Mouse (Mus musculus) heart, embryonic 14.5 days (tissue): Measurements from ENCODE around the gene Gm525. TPM values are rescaled to one million over a fixed set of nuclear protein-coding genes. Genes with fewer than 3 reads are reported as not detected.
A peak's percentile ranks its signal among the peaks of the same experiment; 100 is the strongest.

Experiments used
- ATAC-seq: fragments of 200-750 bp; cut with Nextera tagmentation; 2 replicates; pipeline ENCODE4 v1.8.0; 2017; ENCODE audit warnings: low read depth, moderate TSS enrichment; ENCODE audit not compliant: insufficient number of reproducible peaks, insufficient read depth, low FRiP score
- H3K27ac ChIP-seq, 2 experiments: fragments of 200-500 bp in 1 of 2; fragments of 300-500 bp in 1 of 2; sonication (generic) in 1 of 2; replicated peaks in 1 of 2; 2 replicates each; pipeline ENCODE4 v1.5.1; 2012 to 2014; ENCODE audit warnings: low read depth in 2 of 2, low read length in 2 of 2, control low read depth in 1 of 2, mild to moderate bottlenecking in 1 of 2, mixed read lengths in 1 of 2; ENCODE audit not compliant: control insufficient read depth in 1 of 2, insufficient read depth in 1 of 2
- H3K27me3 ChIP-seq: fragments of 300-500 bp; sonication (generic); 2 replicates; pipeline ENCODE4 v1.6.1; 2014; ENCODE audit warnings: mild to moderate bottlenecking, low read length, control low read depth; ENCODE audit not compliant: control insufficient read depth, insufficient read depth
- H3K36me3 ChIP-seq: fragments of 300-500 bp; sonication (generic); 2 replicates; pipeline ENCODE4 v1.6.1; 2014; ENCODE audit warnings: mild to moderate bottlenecking, control low read depth, low read length, mixed read lengths; ENCODE audit not compliant: control insufficient read depth, insufficient read depth
- H3K4me1 ChIP-seq, 2 experiments: fragments of 200-500 bp in 1 of 2; fragments of 300-500 bp in 1 of 2; sonication (generic) in 1 of 2; 2 replicates each; pipeline ENCODE4 v1.6.1; 2012 to 2014; ENCODE audit warnings: low read length in 2 of 2, control low read depth in 1 of 2, mixed read lengths in 1 of 2; ENCODE audit not compliant: control insufficient read depth in 2 of 2, insufficient read depth in 2 of 2
- H3K4me2 ChIP-seq: fragments of 300-500 bp; sonication (generic); 2 replicates; pipeline ENCODE4 v1.6.1; 2014; ENCODE audit warnings: mild to moderate bottlenecking, low read length
- H3K4me3 ChIP-seq, 2 experiments: fragments of 200-500 bp in 1 of 2; fragments of 300-500 bp in 1 of 2; sonication (generic) in 1 of 2; 2 replicates each; pipeline ENCODE4 v1.5.1; 2012 to 2014; ENCODE audit warnings: low read length in 2 of 2, mild to moderate bottlenecking in 2 of 2, control low read depth in 1 of 2, low read depth in 1 of 2, moderate library complexity in 1 of 2; ENCODE audit not compliant: control insufficient read depth in 1 of 2, insufficient read depth in 1 of 2
- H3K9ac ChIP-seq: fragments of 300-500 bp; sonication (generic); 2 replicates; pipeline ENCODE4 v1.6.1; 2014; ENCODE audit warnings: mild to moderate bottlenecking, low read length
- H3K9me3 ChIP-seq: fragments of 300-500 bp; sonication (generic); 2 replicates; pipeline ENCODE4 v1.6.1; 2016; ENCODE audit warnings: low read length, control low read depth; ENCODE audit not compliant: control insufficient read depth
- WGBS: fragments of 180-500 bp; shearing (Covaris S2); extraction: QIAGEN DNeasy Blood & Tissue Kit; methylation state at CpG from one replicate; pipeline ENCODE4 v1.1.7; 2014; 5-methylcytosine and 5-hydroxymethylcytosine counted together
- polyA plus RNA-seq: library from polyadenylated mRNA; unstranded; fragments of >200 nt; fragmentation: Nextera tagmentation; extraction: Ambion mirVana; gene quantifications from 2 replicates; pipeline ENCODE4 v1.2.1, GENCODE M21; 2014

The Gm525 gene
- polyA plus RNA-seq, 1 experiment from 2014 or later = not detected

DNA sequence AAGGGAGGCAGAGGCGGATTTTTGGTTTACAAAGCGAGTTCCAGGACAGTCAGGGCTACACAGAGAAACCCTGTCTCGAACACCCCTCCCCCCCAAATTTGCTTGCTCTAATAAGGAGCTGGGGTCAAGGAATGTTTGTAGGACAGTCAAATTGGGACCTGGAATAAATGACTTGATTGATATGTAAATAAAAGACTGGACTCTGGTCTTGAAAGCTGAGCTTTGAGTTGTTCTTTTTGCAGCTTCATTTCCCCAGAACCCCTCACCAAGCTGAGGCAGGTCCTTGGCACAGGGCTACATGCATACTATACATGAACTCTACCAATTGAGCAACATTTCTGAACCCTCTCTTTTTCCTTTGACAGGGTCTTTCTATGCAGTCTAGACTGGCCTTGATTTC is 27.6 kb upstream of the Gm525 start:
- Histone ChIP-seq H3K9me3 (no peaks in the 10 kb centered on the region; the same call in 1 of the 2 replicates), H3K36me3 (peaks cover 95% of the 10 kb centered on the region), H3K27me3 (no peaks in the 10 kb centered on the region), H3K4me3 (no peak overlapping the region), H3K4me2 (no peak overlapping the region), H3K9ac (no peak overlapping the region), H3K4me1 (no peaks in the 10 kb centered on the region), H3K27ac (no peak overlapping the region)
- no peak for ATAC-seq
- 89% methylated on average over 3 of the region's 3 CpGs for WGBS

DNA sequence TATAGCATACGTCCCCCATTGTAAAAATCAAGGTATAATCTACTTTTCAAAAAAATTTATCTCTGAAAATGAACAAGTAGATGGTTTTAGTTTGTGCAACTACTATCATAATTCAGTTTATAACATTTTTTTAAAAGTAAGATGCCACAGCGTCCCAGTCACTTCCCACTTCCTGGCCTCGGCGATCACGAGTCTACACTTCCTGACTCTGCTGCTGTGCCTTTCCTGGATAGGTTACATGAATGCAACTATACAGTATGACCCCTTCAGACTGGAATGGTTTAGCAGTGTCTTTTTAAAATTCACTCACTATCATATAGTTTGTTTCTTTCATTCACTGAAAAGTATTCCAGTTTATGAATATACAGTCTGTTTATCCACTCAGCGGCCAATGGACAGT is 21.9 kb upstream of the Gm525 start:
- peaks cover 70% of the 10 kb centered on the region for H3K36me3 ChIP-seq
- H3K9ac ChIP-seq = no peak overlapping the region
- WGBS = 78% methylated on average over 6 of the region's 6 CpGs
- ATAC-seq = no peak
- no peak overlapping the region for H3K4me2 ChIP-seq
- H3K4me3 ChIP-seq = no peak overlapping the region
- peaks cover 4 to 15% of the 10 kb centered on the region in 2 experiments for H3K4me1 ChIP-seq
- H3K9me3 ChIP-seq = no peaks in the 10 kb centered on the region
- no peaks in the 10 kb centered on the region for H3K27me3 ChIP-seq
- H3K27ac ChIP-seq = no peak overlapping the region

DNA sequence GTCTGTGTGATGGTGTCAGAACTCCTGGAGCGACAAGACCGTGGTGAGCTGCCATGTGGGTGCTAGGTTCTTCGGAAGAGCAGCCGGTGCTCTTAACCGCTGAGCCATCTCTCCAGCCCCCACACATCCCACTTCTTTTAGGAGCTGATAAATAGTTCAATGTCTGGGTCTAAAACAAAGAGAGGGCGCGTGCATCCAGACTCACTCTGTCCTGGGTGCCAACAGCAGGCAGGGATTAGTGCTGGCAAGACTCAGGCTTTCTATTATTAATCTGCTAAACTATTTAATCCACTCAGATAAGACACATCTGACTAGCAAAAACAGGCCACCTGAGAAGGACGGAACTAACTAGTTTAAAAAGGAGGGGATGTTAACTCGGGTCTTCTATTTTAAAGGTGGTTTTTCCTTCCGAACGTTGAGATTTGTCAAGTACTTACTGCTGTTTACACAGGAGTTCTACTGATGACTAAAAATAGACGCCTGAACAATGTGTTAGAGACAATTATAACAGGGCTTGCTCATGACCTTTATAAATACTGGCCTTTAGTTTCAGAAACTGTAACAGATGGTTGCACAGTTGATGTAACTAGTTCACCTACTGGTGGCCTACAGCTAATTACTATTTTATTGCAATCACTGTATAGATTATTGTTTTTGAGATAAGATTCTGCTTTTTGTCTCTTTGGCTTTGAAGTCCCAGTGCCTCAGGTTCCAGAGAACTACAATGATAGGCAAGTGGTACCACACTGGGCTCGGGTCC is 17.5 kb upstream of the Gm525 start:
- no peaks in the 10 kb centered on the region for H3K9me3 ChIP-seq
- peak overlapping the region; percentile 41 for H3K4me2 ChIP-seq
- H3K9ac ChIP-seq = peak overlapping the region; percentile 45
- H3K27me3 ChIP-seq = no peaks in the 10 kb centered on the region
- peak overlapping the region; percentile 86 to 87 for H3K27ac ChIP-seq
- H3K4me3 ChIP-seq = no peak overlapping the region
- peaks cover 30% of the 10 kb centered on the region for H3K36me3 ChIP-seq
- no peak for ATAC-seq
- H3K4me1 ChIP-seq = peaks cover 12 to 36% of the 10 kb centered on the region in 2 experiments
- WGBS = 32% methylated on average over 13 of the region's 13 CpGs

DNA sequence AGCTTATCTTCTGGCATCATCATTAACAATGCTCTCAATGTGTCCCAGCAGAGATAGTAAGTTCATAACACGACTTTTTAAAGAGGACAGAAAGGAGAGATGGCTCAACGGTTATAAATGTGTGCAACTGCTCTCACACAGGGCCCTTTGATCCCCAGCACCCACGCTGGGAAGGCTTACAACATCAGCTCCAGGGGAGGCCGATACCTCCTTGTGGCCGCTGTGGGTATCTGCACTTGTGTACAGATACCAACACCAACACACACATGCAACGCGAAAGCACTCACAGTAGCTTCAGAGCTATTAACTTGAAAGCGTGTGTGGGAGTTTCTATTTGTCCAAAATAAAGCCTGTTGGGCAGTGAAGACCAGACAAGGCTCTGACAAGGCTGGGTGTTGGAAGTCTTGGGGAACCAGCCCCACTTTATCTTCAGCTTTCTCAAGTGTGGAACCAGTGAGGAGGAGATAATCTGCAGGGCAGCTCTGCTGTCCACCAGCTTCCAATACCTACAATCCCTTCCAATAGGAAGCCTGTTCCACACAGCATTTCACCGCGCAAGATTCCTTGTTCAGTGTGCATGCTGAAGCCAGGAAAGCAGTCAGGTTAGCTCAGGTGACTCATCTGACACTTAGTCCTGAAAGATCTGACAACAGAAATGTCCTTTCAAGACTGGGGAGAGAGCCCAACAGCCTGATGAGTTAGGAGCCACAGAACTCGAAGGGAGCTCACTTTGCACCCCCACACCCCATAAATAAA is 14.9 kb upstream of the Gm525 start:
- Histone ChIP-seq H3K27me3 (no peaks in the 10 kb centered on the region), H3K9ac (peak overlapping the region; percentile 93), H3K4me3 (peak overlapping the region; percentile 55 to 87), H3K27ac (no peak overlapping the region; a peak in 1 of 4 replicates), H3K9me3 (no peaks in the 10 kb centered on the region), H3K4me2 (peak overlapping the region; percentile 88), H3K36me3 (peaks cover 14% of the 10 kb centered on the region), H3K4me1 (peaks cover 12 to 36% of the 10 kb centered on the region in 2 experiments)
- WGBS = 66% methylated on average over 11 of the region's 11 CpGs
- ATAC-seq = no peak

GRCm38 (mm10) chr11:89059919-89060422 is 13.7 kb upstream of the Gm525 start:
- peak overlapping the region; percentile 1 to 80 for H3K27ac ChIP-seq
- peaks cover 2% of the 10 kb centered on the region for H3K36me3 ChIP-seq
- peak overlapping the region; percentile 93 for H3K9ac ChIP-seq
- H3K4me3 ChIP-seq = peak overlapping the region; percentile 55 to 87
- H3K27me3 ChIP-seq = no peaks in the 10 kb centered on the region
- WGBS = under 1% methylated on average over 33 of the region's 33 CpGs
- peak; percentile 11; the same call in 1 of the 2 replicates for ATAC-seq
- H3K4me1 ChIP-seq = peaks cover 12 to 36% of the 10 kb centered on the region in 2 experiments
- H3K9me3 ChIP-seq = no peaks in the 10 kb centered on the region
- H3K4me2 ChIP-seq = peak overlapping the region; percentile 88

GRCm38 (mm10) chr11:89060423-89061089 is 13.1 kb upstream of the Gm525 start:
- under 1% methylated on average over 63 of the region's 63 CpGs for WGBS
- H3K4me3 ChIP-seq = peak overlapping the region; percentile 55 to 87
- H3K4me2 ChIP-seq = peak overlapping the region; percentile 88
- H3K4me1 ChIP-seq = peaks cover 10 to 33% of the 10 kb centered on the region in 2 experiments
- H3K27me3 ChIP-seq = no peaks in the 10 kb centered on the region
- H3K9me3 ChIP-seq = no peaks in the 10 kb centered on the region
- peak overlapping the region; percentile 93 for H3K9ac ChIP-seq
- peak overlapping the region; percentile 1 to 80; a peak in 3 of 4 replicates for H3K27ac ChIP-seq
- ATAC-seq = peak; percentile 92
- H3K36me3 ChIP-seq = no peaks in the 10 kb centered on the region

DNA sequence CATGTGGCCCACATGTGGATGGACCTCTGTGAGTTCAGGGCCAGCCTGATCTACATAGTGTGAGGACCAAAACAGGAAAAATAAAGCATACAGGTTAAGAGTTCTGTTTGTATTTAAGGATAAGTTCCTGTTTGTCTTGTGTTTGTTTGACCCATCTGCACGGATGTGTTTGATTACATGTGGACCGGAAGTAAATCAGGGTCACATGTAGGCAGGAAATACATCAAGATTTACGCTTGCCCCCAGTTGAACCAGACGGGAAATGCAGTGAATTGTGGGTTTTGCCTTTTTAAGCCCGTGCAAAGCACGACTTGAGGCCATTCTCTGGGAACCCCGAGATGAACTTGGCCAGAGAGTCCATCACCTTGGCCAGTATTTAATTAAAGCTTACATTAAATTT is 12.3 kb upstream of the Gm525 start:
- Histone ChIP-seq H3K9ac (no peak overlapping the region), H3K27me3 (no peaks in the 10 kb centered on the region), H3K4me2 (no peak overlapping the region), H3K27ac (no peak overlapping the region), H3K4me1 (peaks cover 10 to 26% of the 10 kb centered on the region in 2 experiments), H3K9me3 (no peaks in the 10 kb centered on the region), H3K36me3 (no peaks in the 10 kb centered on the region), H3K4me3 (no peak overlapping the region)
- 83% methylated on average over 7 of the region's 7 CpGs for WGBS
- no peak for ATAC-seq
